Mouse (Mus musculus) left cerebral cortex, postnatal 14 days (tissue): Measurements from ENCODE around the gene Tex2. TPM values are rescaled to one million over a fixed set of nuclear protein-coding genes. Genes with fewer than 3 reads are reported as not detected.
A peak's percentile ranks its signal among the peaks of the same experiment; 100 is the strongest.

ENCODE experiments used
- DNase-seq, 2 experiments: peaks; one replicate each; pipeline ENCODE4 v3.0.0; 2021 to 2022; ENCODE audit warnings: low spot score in 2 of 2, mixed read lengths in 1 of 2
- intact Hi-C: fragments of 180-260 bp; cut with DNase I; formaldehyde crosslinking; loops from one replicate; pipeline ENCODE4 v1.15.1; 2025
- total RNA-seq, 2 experiments: library from RNA; stranded (reverse); gene quantifications; 2 replicates each; pipeline ENCODE4 v1.2.3; 2021

Tex2 gene
- total RNA-seq, 2 experiments from 2014 or later, result 98.0 to 102 TPM

- intact Hi-C loops, result loop anchor here (5.0 kb wide), 1 partner anchor 50 kb away; the partner anchor contains the start of gene Tex2
- no peak for DNase-seq
Observed at GRCm38 (mm10) chr11:106562707-106563106, 50.5 kb downstream of the Tex2 start.

- intact Hi-C loops, result loop anchor here (5.0 kb wide), 1 partner anchor 53 kb away; the partner anchor contains the start of gene Tex2
- peak; percentile 36 to 68 for DNase-seq
Observed at GRCm38 (mm10) chr11:106559773-106560172, 53.5 kb downstream of the Tex2 start.

GRCm38 (mm10) chr11:106558008-106558407 is 55.2 kb downstream of the Tex2 start:
- intact Hi-C loops, result no loop called here

GRCm38 (mm10) chr11:106557398-106557797 is 55.8 kb downstream of the Tex2 start:
- no peak for DNase-seq
- intact Hi-C loops, result no loop called here

More at GRCm38 (mm10) chr11:106558008-106558407, 55.2 kb downstream of the Tex2 start:
- DNase-seq, result no peak

GRCm38 (mm10) chr11:106556689-106557088 is 56.5 kb downstream of the Tex2 start:
- intact Hi-C loops, result no loop called here
- DNase-seq, result no peak

GRCm38 (mm10) chr11:106555805-106556615 is 57.2 kb downstream of the Tex2 start:
- no peak for DNase-seq
- intact Hi-C loops, result no loop called here

GRCm38 (mm10) chr11:106550398-106550797 is 62.8 kb downstream of the Tex2 start:
- intact Hi-C loops, result no loop called here
- no peak for DNase-seq

- intact Hi-C loops, result no loop called here
Observed at GRCm38 (mm10) chr11:106546081-106546480, 67.1 kb downstream of the Tex2 start.

GRCm38 (mm10) chr11:106544916-106545315 is 68.3 kb downstream of the Tex2 start:
- DNase-seq, result no peak

More at GRCm38 (mm10) chr11:106546081-106546480, 67.1 kb downstream of the Tex2 start:
- DNase-seq, result no peak

GRCm38 (mm10) chr11:106544133-106544532 is 69.1 kb downstream of the Tex2 start:
- intact Hi-C loops, result no loop called here
- no peak for DNase-seq

More at GRCm38 (mm10) chr11:106544916-106545315, 68.3 kb downstream of the Tex2 start:
- intact Hi-C loops, result no loop called here

GRCm38 (mm10) chr11:106543006-106543405 is 70.2 kb downstream of the Tex2 start:
- no peak for DNase-seq
- intact Hi-C loops, result no loop called here

- DNase-seq, result no peak
- intact Hi-C loops, result no loop called here
Observed at GRCm38 (mm10) chr11:106542385-106542784, 70.8 kb downstream of the Tex2 start.

- DNase-seq, result no peak
- intact Hi-C loops, result no loop called here
Observed at GRCm38 (mm10) chr11:106540506-106541268, 72.5 kb downstream of the Tex2 start.

- intact Hi-C loops, result no loop called here
- peak; percentile 19 to 44 for DNase-seq
Observed at GRCm38 (mm10) chr11:106536253-106536912, 76.8 kb downstream of the Tex2 start.

GRCm38 (mm10) chr11:106535660-106536252 is 77.5 kb downstream of the Tex2 start:
- intact Hi-C loops, result no loop called here
- DNase-seq, result no peak

GRCm38 (mm10) chr11:106532248-106532790 is 80.9 kb downstream of the Tex2 start:
- intact Hi-C loops, result no loop called here
- no peak for DNase-seq

GRCm38 (mm10) chr11:106529786-106530185 is 83.4 kb downstream of the Tex2 start:
- no peak for DNase-seq
- intact Hi-C loops, result no loop called here

- intact Hi-C loops, result no loop called here
- DNase-seq, result no peak
Observed at GRCm38 (mm10) chr11:106529113-106529512, 84.1 kb downstream of the Tex2 start.

- DNase-seq, result no peak
- intact Hi-C loops, result no loop called here
Observed at GRCm38 (mm10) chr11:106527926-106528325, 85.3 kb downstream of the Tex2 start.
